Mouse (Mus musculus) cortical plate, adult 2 months (tissue): ENCODE data around the gene Dgkz. TPM values are rescaled to one million over a fixed set of nuclear protein-coding genes. Genes with fewer than 3 reads are reported as not detected.

Source experiments
- H3K27ac ChIP-seq: fragments of 200-500 bp; 2 replicates; pipeline ENCODE4 v1.5.1; 2012; ENCODE audit warnings: low read length, control low read depth, inconsistent platforms; ENCODE audit not compliant: insufficient read depth
- H3K4me1 ChIP-seq: fragments of 200-500 bp; 2 replicates; pipeline ENCODE4 v1.6.1; 2011; ENCODE audit warnings: low read length; ENCODE audit not compliant: control insufficient read depth, insufficient read depth
- H3K4me3 ChIP-seq: fragments of 200-500 bp; 2 replicates; pipeline ENCODE4 v1.5.1; 2011; ENCODE audit warnings: mild to moderate bottlenecking, low read length, control low read depth; ENCODE audit not compliant: insufficient read depth
- CTCF ChIP-seq: fragments of 200-500 bp; IDR thresholded peaks from 2 replicates; pipeline ENCODE4 v1.5.1; 2011; ENCODE audit warnings: mild to moderate bottlenecking, control low read depth, low read length; ENCODE audit not compliant: insufficient read depth; ENCODE audit errors: extremely low read depth
- POLR2A ChIP-seq: fragments of 200-500 bp; IDR thresholded peaks from 2 replicates; pipeline ENCODE4 v1.6.1; 2011; ENCODE audit warnings: mild to moderate bottlenecking, low read length, control low read depth; ENCODE audit not compliant: insufficient read depth; ENCODE audit errors: extremely low read depth
- polyA plus RNA-seq: library from polyadenylated mRNA; depleted of rRNA; stranded (reverse); fragments of >200 nt; gene quantifications from 2 replicates; pipeline ENCODE4 v1.2.3, GENCODE M21; 2012

Gene Dgkz
- polyA plus RNA-seq, 1 experiment: 550 TPM

- H3K4me1 ChIP-seq: peaks cover 3% of the 10 kb centered on the region; the same call in 1 of the 2 replicates
- no peak overlapping the region for H3K4me3 ChIP-seq
- no peak overlapping the region for H3K27ac ChIP-seq
- TF ChIP-seq CTCF (no peak), POLR2A (no peak)
Measured at GRCm38 (mm10) chr2:92012768-92013445, 37.2 kb upstream of the Dgkz start.

- TF ChIP-seq CTCF: no peak
- peaks cover 6% of the 10 kb centered on the region; the same call in 1 of the 2 replicates for H3K4me1 ChIP-seq
- no peak overlapping the region for H3K27ac ChIP-seq
- no peak overlapping the region for H3K4me3 ChIP-seq
Measured at GRCm38 (mm10) chr2:92011424-92012353, 36.0 kb upstream of the Dgkz start.

GRCm38 (mm10) chr2:92008623-92009404 lies 33.1 kb upstream of the Dgkz start:
- Histone ChIP-seq H3K4me1 (peaks cover 6% of the 10 kb centered on the region; the same call in 1 of the 2 replicates), H3K4me3 (peak overlapping the region; percentile 69), H3K27ac (peak overlapping the region; percentile 68)
- no peak; the same call in 1 of the 2 replicates for TF ChIP-seq POLR2A
- TF ChIP-seq CTCF: no peak

- H3K4me3 ChIP-seq: peak overlapping the region; percentile 69
- H3K4me1 ChIP-seq: peaks cover 6% of the 10 kb centered on the region; the same call in 1 of the 2 replicates
- TF ChIP-seq POLR2A: peak; percentile 83
- no peak for TF ChIP-seq CTCF
- peak overlapping the region; percentile 68 for H3K27ac ChIP-seq
Measured at GRCm38 (mm10) chr2:92007933-92008622, 32.4 kb upstream of the Dgkz start.

- TF ChIP-seq CTCF: peak; percentile 52
- TF ChIP-seq POLR2A: no peak
- H3K4me1 ChIP-seq: peaks cover 6% of the 10 kb centered on the region; the same call in 1 of the 2 replicates
- peak overlapping the region; percentile 69 for H3K4me3 ChIP-seq
- peak overlapping the region; percentile 51; the same call in 1 of the 2 replicates for H3K27ac ChIP-seq
Measured at GRCm38 (mm10) chr2:92006983-92007921, 31.6 kb upstream of the Dgkz start.

GRCm38 (mm10) chr2:92006491-92006890 lies 30.8 kb upstream of the Dgkz start:
- TF ChIP-seq POLR2A: no peak
- TF ChIP-seq CTCF: no peak
- Histone ChIP-seq H3K4me1 (peaks cover 3% of the 10 kb centered on the region; the same call in 1 of the 2 replicates), H3K27ac (no peak overlapping the region), H3K4me3 (no peak overlapping the region)

- Histone ChIP-seq H3K27ac (no peak overlapping the region), H3K4me3 (no peak overlapping the region), H3K4me1 (peaks cover 3% of the 10 kb centered on the region; the same call in 1 of the 2 replicates)
- TF ChIP-seq POLR2A (no peak), CTCF (no peak)
Measured at GRCm38 (mm10) chr2:92004617-92005016, 29.0 kb upstream of the Dgkz start.

- Histone ChIP-seq H3K4me3 (no peak overlapping the region), H3K27ac (no peak overlapping the region), H3K4me1 (no peaks in the 10 kb centered on the region)
- TF ChIP-seq POLR2A (no peak), CTCF (no peak)
Measured at GRCm38 (mm10) chr2:91997905-91998608, 22.4 kb upstream of the Dgkz start.
